Mouse (Mus musculus): Measurements from ENCODE around the gene Acsm1. TPM values are rescaled to one million over a fixed set of nuclear protein-coding genes. Genes with fewer than 3 reads are reported as not detected.
"Not testable (repeated sequence)": the region's sequence is repeated elsewhere in the genome, so short reads cannot be mapped to it uniquely, and the experiment has no call there.

Acsm1 gene
- not detected in 2 replicates for polyA plus RNA-seq (2014; fragmentation: Nextera tagmentation; extraction: Ambion mirVana)

GRCm38 (mm10) chr7:119606664-119607076 lies at the start of gene Acsm1:
TSS of gene Acsm1 (plus strand) at chr7:119607026.
- WGBS = 89% methylated on average over 5 of the region's 5 CpGs
- no peak within 1 kb of the TSS for H3K4me2 ChIP-seq (ENCODE audit: low read depth, low read length)
- no peaks in the 10 kb centered on the region for H3K9me3 ChIP-seq (ENCODE audit: control insufficient read depth, low read length)
- ATAC-seq (ENCODE audit: low read depth) = no peak
- no peak within 1 kb of the TSS for H3K27ac ChIP-seq (ENCODE audit: low read depth, low read length)
- H3K4me1 ChIP-seq (ENCODE audit: control insufficient read depth, insufficient read depth, low read length) = no peaks in the 10 kb centered on the region
- H3K36me3 ChIP-seq (ENCODE audit: control insufficient read depth, insufficient read depth, low read length) = no peaks in the 10 kb centered on the region
- no peaks in the 10 kb centered on the region for H3K27me3 ChIP-seq (ENCODE audit: control insufficient read depth, insufficient read depth, low read length)
- H3K9ac ChIP-seq (replicated peaks; ENCODE audit: low read depth, low read length) = no peak within 1 kb of the TSS
- no peak within 1 kb of the TSS for H3K4me3 ChIP-seq (ENCODE audit: low read depth, low read length)

- no peak overlapping the region for H3K4me3 ChIP-seq (ENCODE audit: low read depth, low read length)
- H3K27ac ChIP-seq (ENCODE audit: low read depth, low read length) = no peak overlapping the region
- H3K4me2 ChIP-seq (ENCODE audit: low read depth, low read length) = no peak overlapping the region
- no peaks in the 10 kb centered on the region for H3K27me3 ChIP-seq (ENCODE audit: control insufficient read depth, insufficient read depth, low read length)
- 71% methylated on average over 3 of the region's 3 CpGs for WGBS
- H3K36me3 ChIP-seq (ENCODE audit: control insufficient read depth, insufficient read depth, low read length) = no peaks in the 10 kb centered on the region
- no peak overlapping the region for H3K9ac ChIP-seq (replicated peaks; ENCODE audit: low read depth, low read length)
- H3K4me1 ChIP-seq (ENCODE audit: control insufficient read depth, insufficient read depth, low read length) = no peaks in the 10 kb centered on the region
- no peak for ATAC-seq (ENCODE audit: low read depth)
- H3K9me3 ChIP-seq (ENCODE audit: control insufficient read depth, low read length) = no peaks in the 10 kb centered on the region
These were observed 46.9 kb upstream of the Acsm1 start for GRCm38 (mm10) chr7:119559789-119560451.

- Histone ChIP-seq H3K4me1 (ENCODE audit: control insufficient read depth, insufficient read depth, low read length) (no peaks in the 10 kb centered on the region), H3K4me2 (ENCODE audit: low read depth, low read length) (no peak overlapping the region), H3K36me3 (ENCODE audit: control insufficient read depth, insufficient read depth, low read length) (no peaks in the 10 kb centered on the region), H3K27me3 (ENCODE audit: control insufficient read depth, insufficient read depth, low read length) (no peaks in the 10 kb centered on the region), H3K9ac (replicated peaks; ENCODE audit: low read depth, low read length) (no peak overlapping the region), H3K4me3 (ENCODE audit: low read depth, low read length) (no peak overlapping the region), H3K9me3 (ENCODE audit: control insufficient read depth, low read length) (no peaks in the 10 kb centered on the region), H3K27ac (ENCODE audit: low read depth, low read length) (no peak overlapping the region)
- no peak for ATAC-seq (ENCODE audit: low read depth)
- 83% methylated on average over 3 of the region's 3 CpGs for WGBS
These were observed 46.4 kb upstream of the Acsm1 start for GRCm38 (mm10) chr7:119560452-119560835.

GRCm38 (mm10) chr7:119561441-119561840 lies 45.4 kb upstream of the Acsm1 start:
- H3K4me2 ChIP-seq (ENCODE audit: low read depth, low read length) = no peak overlapping the region
- WGBS = 57% methylated on average over 4 of the region's 4 CpGs
- ATAC-seq (ENCODE audit: low read depth) = no peak
- H3K4me3 ChIP-seq (ENCODE audit: low read depth, low read length) = no peak overlapping the region
- no peaks in the 10 kb centered on the region for H3K36me3 ChIP-seq (ENCODE audit: control insufficient read depth, insufficient read depth, low read length)
- H3K9me3 ChIP-seq (ENCODE audit: control insufficient read depth, low read length) = no peaks in the 10 kb centered on the region
- no peaks in the 10 kb centered on the region for H3K4me1 ChIP-seq (ENCODE audit: control insufficient read depth, insufficient read depth, low read length)
- H3K9ac ChIP-seq (replicated peaks; ENCODE audit: low read depth, low read length) = no peak overlapping the region
- H3K27me3 ChIP-seq (ENCODE audit: control insufficient read depth, insufficient read depth, low read length) = no peaks in the 10 kb centered on the region
- H3K27ac ChIP-seq (ENCODE audit: low read depth, low read length) = no peak overlapping the region

GRCm38 (mm10) chr7:119562476-119562875 lies 44.4 kb upstream of the Acsm1 start:
- not testable (repeated sequence) for H3K4me1 ChIP-seq (ENCODE audit: control insufficient read depth, insufficient read depth, low read length); H3K36me3 ChIP-seq (ENCODE audit: control insufficient read depth, insufficient read depth, low read length); ATAC-seq (ENCODE audit: low read depth); H3K27me3 ChIP-seq (ENCODE audit: control insufficient read depth, insufficient read depth, low read length); H3K9ac ChIP-seq (replicated peaks; ENCODE audit: low read depth, low read length); H3K4me3 ChIP-seq (ENCODE audit: low read depth, low read length); H3K9me3 ChIP-seq (ENCODE audit: control insufficient read depth, low read length); H3K27ac ChIP-seq (ENCODE audit: low read depth, low read length); H3K4me2 ChIP-seq (ENCODE audit: low read depth, low read length)
- 90% methylated on average over 2 of the region's 2 CpGs for WGBS

GRCm38 (mm10) chr7:119594530-119595107 lies 12.2 kb upstream of the Acsm1 start:
- no peaks in the 10 kb centered on the region for H3K36me3 ChIP-seq (ENCODE audit: control insufficient read depth, insufficient read depth, low read length)

GRCm38 (mm10) chr7:119595306-119595705 lies 11.5 kb upstream of the Acsm1 start:
- WGBS = 27% methylated on average over 1 of the region's 1 CpGs
- Histone ChIP-seq H3K27me3 (ENCODE audit: control insufficient read depth, insufficient read depth, low read length) (no peaks in the 10 kb centered on the region), H3K36me3 (ENCODE audit: control insufficient read depth, insufficient read depth, low read length) (no peaks in the 10 kb centered on the region), H3K4me2 (ENCODE audit: low read depth, low read length) (no peak overlapping the region), H3K4me1 (ENCODE audit: control insufficient read depth, insufficient read depth, low read length) (no peaks in the 10 kb centered on the region), H3K9me3 (ENCODE audit: control insufficient read depth, low read length) (no peaks in the 10 kb centered on the region), H3K9ac (replicated peaks; ENCODE audit: low read depth, low read length) (no peak overlapping the region), H3K4me3 (ENCODE audit: low read depth, low read length) (no peak overlapping the region), H3K27ac (ENCODE audit: low read depth, low read length) (no peak overlapping the region)
- ATAC-seq (ENCODE audit: low read depth) = no peak

More at GRCm38 (mm10) chr7:119594530-119595107, 12.2 kb upstream of the Acsm1 start:
- H3K9me3 ChIP-seq (ENCODE audit: control insufficient read depth, low read length) = no peaks in the 10 kb centered on the region
- no peak overlapping the region for H3K9ac ChIP-seq (replicated peaks; ENCODE audit: low read depth, low read length)
- no peaks in the 10 kb centered on the region for H3K4me1 ChIP-seq (ENCODE audit: control insufficient read depth, insufficient read depth, low read length)
- H3K27ac ChIP-seq (ENCODE audit: low read depth, low read length) = no peak overlapping the region
- H3K27me3 ChIP-seq (ENCODE audit: control insufficient read depth, insufficient read depth, low read length) = no peaks in the 10 kb centered on the region
- no peak overlapping the region for H3K4me2 ChIP-seq (ENCODE audit: low read depth, low read length)
- WGBS = 72% methylated on average over 3 of the region's 3 CpGs
- no peak for ATAC-seq (ENCODE audit: low read depth)
- no peak overlapping the region for H3K4me3 ChIP-seq (ENCODE audit: low read depth, low read length)

- Histone ChIP-seq H3K27me3 (ENCODE audit: control insufficient read depth, insufficient read depth, low read length) (no peaks in the 10 kb centered on the region), H3K9ac (replicated peaks; ENCODE audit: low read depth, low read length) (no peak overlapping the region), H3K4me2 (ENCODE audit: low read depth, low read length) (no peak overlapping the region), H3K9me3 (ENCODE audit: control insufficient read depth, low read length) (no peaks in the 10 kb centered on the region), H3K36me3 (ENCODE audit: control insufficient read depth, insufficient read depth, low read length) (no peaks in the 10 kb centered on the region), H3K4me3 (ENCODE audit: low read depth, low read length) (no peak overlapping the region), H3K27ac (ENCODE audit: low read depth, low read length) (no peak overlapping the region), H3K4me1 (ENCODE audit: control insufficient read depth, insufficient read depth, low read length) (no peaks in the 10 kb centered on the region)
- 78% methylated on average over 2 of the region's 2 CpGs for WGBS
- no peak for ATAC-seq (ENCODE audit: low read depth)
These were observed 10.3 kb upstream of the Acsm1 start for GRCm38 (mm10) chr7:119596536-119596935.

- Histone ChIP-seq H3K9ac (replicated peaks; ENCODE audit: low read depth, low read length) (no peak overlapping the region), H3K4me3 (ENCODE audit: low read depth, low read length) (no peak overlapping the region), H3K4me2 (ENCODE audit: low read depth, low read length) (no peak overlapping the region), H3K27ac (ENCODE audit: low read depth, low read length) (no peak overlapping the region), H3K4me1 (ENCODE audit: control insufficient read depth, insufficient read depth, low read length) (no peaks in the 10 kb centered on the region), H3K36me3 (ENCODE audit: control insufficient read depth, insufficient read depth, low read length) (no peaks in the 10 kb centered on the region), H3K27me3 (ENCODE audit: control insufficient read depth, insufficient read depth, low read length) (no peaks in the 10 kb centered on the region), H3K9me3 (ENCODE audit: control insufficient read depth, low read length) (no peaks in the 10 kb centered on the region)
- no peak for ATAC-seq (ENCODE audit: low read depth)
- 93% methylated on average over 2 of the region's 2 CpGs for WGBS
These were observed 5.5 kb upstream of the Acsm1 start for GRCm38 (mm10) chr7:119601195-119601953.

Data from neural tube, embryonic 14.5 days (tissue).